Mouse (Mus musculus) ES-E14 (cell line): ENCODE measurements around the gene Tbc1d10c. TPM values are rescaled to one million over a fixed set of nuclear protein-coding genes. Genes with fewer than 3 reads are reported as not detected.

ENCODE experiments used
- DNase-seq: peaks from one replicate; pipeline ENCODE4 v3.0.0-alpha.2; 2013; ENCODE audit warnings: low read depth, low spot score
- H3K27ac ChIP-seq: 2 replicates; pipeline ENCODE4 v1.5.1; 2012; ENCODE audit warnings: low read depth, mild to moderate bottlenecking, low read length, moderate library complexity, mixed read lengths; ENCODE audit not compliant: poor library complexity, insufficient read depth, severe bottlenecking
- H3K36me3 ChIP-seq: 2 replicates; pipeline ENCODE4 v1.6.1; 2012; ENCODE audit warnings: mild to moderate bottlenecking, low read length, moderate library complexity, mixed read lengths; ENCODE audit not compliant: control insufficient read depth, poor library complexity, insufficient read depth, severe bottlenecking
- H3K4me1 ChIP-seq, 2 experiments: fragments of 150-350 bp in 1 of 2; sonication (generic) in 1 of 2; 2 replicates each; pipeline ENCODE4 v1.6.1; 2012; ENCODE audit warnings: low read length in 2 of 2, mild to moderate bottlenecking in 1 of 2, mixed read lengths in 1 of 2; ENCODE audit not compliant: control insufficient read depth in 2 of 2, insufficient read depth in 2 of 2, poor library complexity in 1 of 2
- H3K4me3 ChIP-seq, 2 experiments: fragments of 150-350 bp in 1 of 2; sonication (generic) in 1 of 2; 2 replicates each; pipeline ENCODE4 v1.5.1; 2012; ENCODE audit warnings: low read length in 2 of 2, low read depth in 1 of 2, mild to moderate bottlenecking in 1 of 2, mixed read lengths in 1 of 2; ENCODE audit not compliant: insufficient read depth in 1 of 2, poor library complexity in 1 of 2, severe bottlenecking in 1 of 2
- H3K9ac ChIP-seq: 2 replicates; pipeline ENCODE4 v1.6.1; 2012; ENCODE audit warnings: low read depth, mild to moderate bottlenecking, low read length, mixed read lengths; ENCODE audit not compliant: poor library complexity, insufficient read depth, severe bottlenecking
- H3K9me3 ChIP-seq: fragments of 150-350 bp; sonication (generic); 2 replicates; pipeline ENCODE4 v1.6.1; 2012; ENCODE audit warnings: low read depth, mild to moderate bottlenecking, low read length; ENCODE audit not compliant: control insufficient read depth, insufficient read depth
- CHD2 ChIP-seq: IDR thresholded peaks from 2 replicates; pipeline ENCODE4 v1.6.1; 2014; ENCODE audit warnings: mild to moderate bottlenecking, low read depth, low read length, inconsistent platforms
- HCFC1 ChIP-seq: IDR thresholded peaks from 2 replicates; pipeline ENCODE4 v1.6.1; 2012; ENCODE audit warnings: low read length, inconsistent platforms, borderline replicate concordance; ENCODE audit not compliant: insufficient read depth
- MAFK ChIP-seq: IDR thresholded peaks from 2 replicates; pipeline ENCODE4 v1.6.1; 2014; ENCODE audit warnings: mild to moderate bottlenecking, low read depth, low read length, inconsistent platforms; ENCODE audit not compliant: insufficient read depth
- ZC3H11A ChIP-seq: IDR thresholded peaks from 2 replicates; pipeline ENCODE4 v1.6.1; 2012; ENCODE audit warnings: low read depth, mild to moderate bottlenecking, inconsistent platforms, low read length, borderline replicate concordance
- ZNF384 ChIP-seq: IDR thresholded peaks from 2 replicates; pipeline ENCODE4 v1.6.1; 2012; ENCODE audit warnings: low read depth, low read length, inconsistent platforms
- in situ Hi-C, 2 experiments: fragments of 600-800 bp; cut with MboI; formaldehyde crosslinking; loops; one replicate each; pipeline ENCODE4 v1.15.1; 2025; ENCODE audit warnings: low sequenced_read_pairs in 2 of 2, inconsistent platforms in 1 of 2; ENCODE audit not compliant: unreplicated experiment in 2 of 2
- total RNA-seq: library from RNA; depleted of rRNA; stranded (reverse); fragments of 300-350 nt; gene quantifications from 2 replicates; pipeline ENCODE4 v1.2.3, GENCODE M21; 2012; rRNA removed

Gene Tbc1d10c
- 2.9 and 3.5 TPM in 2 replicates for total RNA-seq

DNA sequence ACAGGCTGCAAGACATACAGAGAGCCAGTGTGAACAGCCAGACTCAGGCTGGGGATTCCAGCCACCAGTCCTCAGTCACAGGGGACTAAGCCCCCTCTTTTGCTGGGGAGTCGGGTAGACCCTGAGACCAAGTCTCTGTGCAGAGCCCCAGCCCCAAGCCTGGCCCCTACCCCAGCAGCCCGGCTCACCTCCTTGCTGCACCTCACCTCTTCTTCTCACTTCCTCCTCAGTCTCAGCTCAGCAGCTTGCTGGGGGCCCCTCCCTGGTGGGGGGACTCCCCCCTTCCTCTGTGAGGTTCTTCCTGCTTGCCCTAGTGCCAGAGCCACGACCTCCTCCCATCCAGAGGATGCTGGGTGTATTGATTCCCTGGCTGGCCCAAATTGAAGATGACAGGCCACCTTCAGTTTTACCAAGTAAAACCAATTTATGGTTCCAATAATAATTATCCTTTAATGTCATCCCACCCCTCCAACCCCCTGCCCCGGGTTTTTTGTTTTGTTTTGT, at the start of gene Tbc1d10c:
Tbc1d10c (minus strand) TSS at position 454 of the 504 bp plus-strand sequence.
- in situ Hi-C loops, result no loop called here
- no peak for DNase-seq
- peaks cover 28% of the 10 kb centered on the region for H3K36me3 ChIP-seq
- H3K27ac ChIP-seq, result peak within 1 kb of the TSS; percentile 83
- peak within 1 kb of the TSS; percentile 97 for H3K9ac ChIP-seq
- peak within 1 kb of the TSS; percentile 93 to 97 for H3K4me3 ChIP-seq
- H3K4me1 ChIP-seq, result peaks cover 2 to 17% of the 10 kb centered on the region in 2 experiments; a peak in 3 of 4 replicates
- H3K9me3 ChIP-seq, result no peaks in the 10 kb centered on the region
- TF ChIP-seq MAFK, result no peak

- no peaks in the 10 kb centered on the region for H3K9me3 ChIP-seq
- in situ Hi-C loops, result no loop called here
- H3K27ac ChIP-seq, result no peak overlapping the region
- no peak for DNase-seq
- H3K9ac ChIP-seq, result no peak overlapping the region
- H3K36me3 ChIP-seq, result no peaks in the 10 kb centered on the region
- H3K4me3 ChIP-seq, result no peak overlapping the region
- TF ChIP-seq ZC3H11A (no peak), MAFK (no peak), ZNF384 (no peak), CHD2 (no peak), HCFC1 (no peak)
- H3K4me1 ChIP-seq, result no peaks in the 10 kb centered on the region
Measured at GRCm38 (mm10) chr19:4240247-4240668, 49.2 kb upstream of the Tbc1d10c start.

DNA sequence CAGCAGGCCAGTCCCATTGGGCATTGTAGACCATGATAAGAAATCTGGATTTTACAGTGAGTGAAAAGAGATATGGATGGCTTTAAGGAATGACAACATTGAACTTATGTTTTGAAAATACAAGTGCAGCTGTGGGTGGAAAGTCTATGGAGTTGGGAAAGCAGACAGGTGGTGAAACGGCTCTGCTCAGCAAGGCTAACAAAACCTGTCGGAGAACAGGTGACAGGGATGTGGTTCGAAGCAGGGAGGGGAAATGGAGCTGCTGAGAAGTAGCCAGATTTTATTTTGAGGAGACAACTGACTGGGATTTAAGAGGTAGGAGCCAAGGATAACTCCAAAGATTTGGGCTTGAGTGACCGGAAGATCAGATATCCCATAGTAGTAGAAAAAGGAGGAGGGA, 43.5 kb upstream of the Tbc1d10c start:
- no peak overlapping the region for H3K27ac ChIP-seq
- in situ Hi-C loops, result no loop called here
- DNase-seq, result no peak
- H3K4me1 ChIP-seq, result peaks cover 2 to 3% of the 10 kb centered on the region in 2 experiments; a peak in 1 of 4 replicates
- no peaks in the 10 kb centered on the region for H3K36me3 ChIP-seq
- H3K9ac ChIP-seq, result no peak overlapping the region
- no peak overlapping the region for H3K4me3 ChIP-seq
- no peaks in the 10 kb centered on the region for H3K9me3 ChIP-seq
- TF ChIP-seq CHD2, result no peak
- TF ChIP-seq HCFC1, result no peak
- no peak for TF ChIP-seq ZNF384
- TF ChIP-seq MAFK, result no peak
- no peak for TF ChIP-seq ZC3H11A

GRCm38 (mm10) chr19:4232651-4233050, 41.6 kb upstream of the Tbc1d10c start:
- no peaks in the 10 kb centered on the region for H3K9me3 ChIP-seq
- H3K27ac ChIP-seq, result no peak overlapping the region
- DNase-seq, result no peak
- no peak overlapping the region for H3K9ac ChIP-seq
- H3K4me3 ChIP-seq, result no peak overlapping the region
- TF ChIP-seq CHD2, result no peak
- no peak for TF ChIP-seq ZNF384
- TF ChIP-seq HCFC1, result no peak
- no peak for TF ChIP-seq MAFK
- no peak for TF ChIP-seq ZC3H11A
- peaks cover 2 to 6% of the 10 kb centered on the region in 2 experiments; a peak in 1 of 4 replicates for H3K4me1 ChIP-seq
- H3K36me3 ChIP-seq, result no peaks in the 10 kb centered on the region
- in situ Hi-C loops, result no loop called here

DNA sequence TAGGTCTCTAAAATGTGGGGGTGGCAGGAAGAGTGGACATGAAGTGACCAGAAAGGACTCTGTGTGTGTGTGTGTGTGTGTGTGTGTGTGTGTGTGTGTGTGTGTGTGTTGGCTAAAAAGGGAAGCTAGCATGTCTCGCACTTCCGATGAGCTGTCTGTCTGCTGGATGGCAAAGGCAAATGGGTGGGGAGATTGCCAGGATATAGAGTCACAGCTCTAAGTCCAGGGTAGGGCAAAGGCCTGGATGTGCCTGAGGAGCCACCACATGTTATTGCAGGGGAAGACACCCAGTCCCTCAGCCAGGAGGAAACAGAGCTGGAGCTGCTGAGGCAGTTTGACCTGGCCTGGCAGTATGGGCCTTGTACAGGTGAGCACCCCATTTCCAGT, 41.1 kb upstream of the Tbc1d10c start:
- 0 out of 2 replicates have a peak overlapping the region, but pooled peaks have one; percentile 6 for H3K27ac ChIP-seq
- in situ Hi-C loops, result no loop called here
- no peak for DNase-seq
- no peak overlapping the region; the same call in 1 of the 2 replicates for H3K9ac ChIP-seq
- no peaks in the 10 kb centered on the region for H3K9me3 ChIP-seq
- peak overlapping the region; percentile 63 to 89; a peak in 3 of 4 replicates for H3K4me3 ChIP-seq
- no peak for TF ChIP-seq MAFK
- TF ChIP-seq HCFC1, result no peak
- no peak for TF ChIP-seq ZC3H11A
- TF ChIP-seq ZNF384, result no peak
- no peak for TF ChIP-seq CHD2
- H3K36me3 ChIP-seq, result no peaks in the 10 kb centered on the region
- H3K4me1 ChIP-seq, result peaks cover 2 to 9% of the 10 kb centered on the region in 2 experiments; a peak in 1 of 4 replicates
